Mouse (Mus musculus): Measurements from ENCODE around the gene Eif2b1.

- peak; percentile 63 for TF ChIP-seq CTCF (IDR thresholded peaks at IDR 0.05; ENCODE audit: extremely low read depth, insufficient read depth, low read length)
- no peak for TF ChIP-seq POLR2A (IDR thresholded peaks at IDR 0.05; ENCODE audit: extremely low read depth, insufficient read depth, low read length)
Observed at GRCm38 (mm10) chr5:124602349-124602748, 23.4 kb upstream of the Eif2b1 start.

Data from cortical plate, adult 2 months (tissue).